Mouse (Mus musculus) heart, embryonic 13.5 days (tissue): Measurements from ENCODE around the gene Wwc1. TPM values are rescaled to one million over a fixed set of nuclear protein-coding genes. Genes with fewer than 3 reads are reported as not detected.

ENCODE experiments used
- ATAC-seq: fragments of 200-750 bp; cut with Nextera tagmentation; 2 replicates; pipeline ENCODE4 v1.8.0; 2017; ENCODE audit warnings: moderate TSS enrichment; ENCODE audit not compliant: insufficient number of reproducible peaks, low FRiP score, low TSS enrichment; ENCODE audit errors: extremely low read depth
- H3K27ac ChIP-seq: fragments of 300-500 bp; sonication (generic); replicated peaks from 2 replicates; pipeline ENCODE4 v1.5.1; 2015; ENCODE audit warnings: moderate library complexity, mild to moderate bottlenecking, inconsistent platforms
- H3K27me3 ChIP-seq: fragments of 300-500 bp; sonication (generic); replicated peaks from 2 replicates; pipeline ENCODE4 v1.6.1; 2015; ENCODE audit warnings: mild to moderate bottlenecking, inconsistent platforms
- H3K36me3 ChIP-seq: fragments of 300-500 bp; sonication (generic); 2 replicates; pipeline ENCODE4 v1.6.1; 2015; ENCODE audit warnings: mild to moderate bottlenecking, inconsistent platforms
- H3K4me1 ChIP-seq: fragments of 300-500 bp; sonication (generic); 2 replicates; pipeline ENCODE4 v1.6.1; 2015; ENCODE audit warnings: inconsistent platforms
- H3K4me2 ChIP-seq: fragments of 300-500 bp; sonication (generic); 2 replicates; pipeline ENCODE4 v1.6.1; 2015; ENCODE audit warnings: inconsistent platforms, mild to moderate bottlenecking, moderate library complexity
- H3K4me3 ChIP-seq: fragments of 300-500 bp; sonication (generic); 2 replicates; pipeline ENCODE4 v1.5.1; 2015; ENCODE audit warnings: moderate library complexity, mild to moderate bottlenecking, inconsistent platforms
- H3K9ac ChIP-seq: fragments of 300-500 bp; sonication (generic); 2 replicates; pipeline ENCODE4 v1.6.1; 2015; ENCODE audit warnings: inconsistent platforms, mild to moderate bottlenecking, moderate library complexity
- H3K9me3 ChIP-seq: fragments of 300-500 bp; sonication (generic); 2 replicates; pipeline ENCODE4 v1.6.1; 2016; ENCODE audit warnings: inconsistent platforms
- WGBS: fragments of 180-500 bp; shearing (Covaris S2); methylation state at CpG from one replicate; pipeline ENCODE4 v1.1.7; 2015; ENCODE audit warnings: mixed read lengths; 5-methylcytosine and 5-hydroxymethylcytosine counted together
- polyA plus RNA-seq: library from polyadenylated mRNA; unstranded; fragments of >200 nt; fragmentation: Nextera tagmentation; extraction: Ambion mirVana; gene quantifications from 2 replicates; pipeline ENCODE4 v1.2.1, GENCODE M21; 2015

Wwc1 gene
- polyA plus RNA-seq, 1 experiment from 2014 or later = 1.0 TPM

DNA sequence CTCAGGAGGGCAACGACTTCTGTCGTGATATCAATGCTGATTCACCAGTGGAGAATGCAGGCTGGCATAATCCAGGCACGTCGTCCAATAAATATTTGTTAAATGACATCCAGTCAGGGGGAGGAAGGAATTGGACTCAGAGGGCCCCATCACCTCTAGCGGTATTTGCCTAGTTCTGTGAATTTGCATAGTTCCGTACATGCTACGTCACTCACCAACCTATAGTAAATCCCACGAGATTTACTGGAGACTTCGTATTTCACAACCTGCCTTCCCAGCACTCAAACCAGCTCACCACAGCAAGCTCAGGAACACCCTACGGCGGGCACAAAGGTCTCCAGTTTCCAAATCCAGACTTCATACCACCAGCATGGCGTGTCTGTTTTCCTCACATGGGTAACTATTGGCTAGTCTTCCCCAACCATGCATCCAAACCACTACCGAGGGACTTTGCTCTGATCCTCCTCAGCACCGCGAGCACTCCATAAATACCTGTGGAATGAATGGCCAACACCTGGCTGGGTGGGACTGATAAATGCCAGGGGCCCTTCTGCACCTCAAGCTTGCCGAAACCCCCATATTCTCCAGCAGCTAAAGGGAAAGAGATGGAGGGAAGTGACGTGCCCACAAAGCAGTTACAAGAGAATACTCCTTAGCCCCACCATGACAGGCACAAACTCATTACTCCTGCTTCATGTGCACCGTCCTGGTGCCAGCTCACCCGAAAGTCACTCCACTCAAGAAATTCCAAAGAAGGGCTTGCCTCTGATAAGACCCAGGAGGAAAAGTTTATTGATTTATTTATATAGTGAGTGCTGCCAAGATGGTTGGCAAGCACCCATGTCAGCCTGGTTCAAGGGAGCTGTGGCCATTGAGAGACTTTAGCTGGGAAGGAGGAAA is 9.3 kb downstream of the Wwc1 start:
- Histone ChIP-seq H3K27me3 (peaks cover 12% of the 10 kb centered on the region; the same call in 1 of the 2 replicates), H3K4me2 (no peak overlapping the region), H3K9me3 (no peaks in the 10 kb centered on the region), H3K36me3 (no peaks in the 10 kb centered on the region), H3K9ac (no peak overlapping the region), H3K4me3 (no peak overlapping the region), H3K4me1 (peaks cover 23% of the 10 kb centered on the region), H3K27ac (no peak overlapping the region)
- WGBS = 73% methylated on average over 19 of the region's 19 CpGs
- no peak for ATAC-seq

DNA sequence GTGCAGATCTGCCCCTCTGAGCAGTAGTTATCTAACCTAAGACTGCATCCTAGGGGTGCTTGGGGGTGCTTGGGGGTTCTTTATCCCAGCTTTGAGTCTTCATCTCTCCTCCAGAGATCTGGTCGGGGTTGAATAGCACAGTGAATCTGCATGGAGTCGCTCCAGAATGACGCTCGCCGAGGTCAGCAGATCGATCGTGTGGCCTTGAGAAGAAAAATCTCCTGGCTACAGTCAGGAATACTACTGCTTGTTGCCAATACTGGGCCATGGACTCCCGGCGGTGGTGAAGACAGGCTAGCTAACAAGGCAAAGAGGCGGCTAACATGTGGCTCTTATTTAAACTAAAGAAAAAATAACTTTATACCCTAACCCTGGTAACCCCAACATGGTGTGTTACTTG is 12.0 kb downstream of the Wwc1 start:
- H3K27ac ChIP-seq = no peak overlapping the region
- H3K36me3 ChIP-seq = no peaks in the 10 kb centered on the region
- H3K27me3 ChIP-seq = peaks cover 7% of the 10 kb centered on the region; the same call in 1 of the 2 replicates
- peaks cover 34% of the 10 kb centered on the region for H3K4me1 ChIP-seq
- 91% methylated on average over 10 of the region's 10 CpGs for WGBS
- no peaks in the 10 kb centered on the region for H3K9me3 ChIP-seq
- H3K9ac ChIP-seq = no peak overlapping the region
- ATAC-seq = no peak
- no peak overlapping the region for H3K4me2 ChIP-seq
- H3K4me3 ChIP-seq = no peak overlapping the region

DNA sequence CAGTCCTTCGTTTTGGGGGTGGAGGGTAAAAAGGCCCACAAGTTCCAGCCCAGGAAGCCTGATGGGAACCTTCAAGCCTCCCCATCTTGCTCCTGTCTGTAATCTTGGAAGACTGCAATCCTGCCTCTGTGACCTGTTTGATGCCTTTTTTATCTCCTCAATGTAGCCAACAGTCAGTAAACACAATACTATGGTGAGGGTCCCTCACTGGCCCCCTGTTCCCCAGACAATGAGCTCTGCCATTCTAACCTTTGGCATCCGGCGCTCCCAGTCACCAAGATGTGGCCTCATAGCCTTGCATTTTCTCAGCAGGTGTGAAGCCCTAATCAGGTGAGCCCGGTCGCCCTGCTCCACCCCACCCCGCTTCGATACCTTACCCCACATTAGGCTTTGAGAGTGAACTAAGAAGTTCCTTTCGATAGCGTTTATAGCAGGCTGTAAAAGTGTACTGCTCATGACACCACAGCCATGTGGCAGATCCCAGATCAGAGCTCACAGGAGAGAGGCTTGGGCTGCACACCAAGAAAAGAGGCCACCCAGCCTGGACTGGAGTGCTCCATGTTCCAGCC is 16.3 kb downstream of the Wwc1 start:
- no peak overlapping the region for H3K27ac ChIP-seq
- 75% methylated on average over 9 of the region's 9 CpGs for WGBS
- no peak for ATAC-seq

DNA sequence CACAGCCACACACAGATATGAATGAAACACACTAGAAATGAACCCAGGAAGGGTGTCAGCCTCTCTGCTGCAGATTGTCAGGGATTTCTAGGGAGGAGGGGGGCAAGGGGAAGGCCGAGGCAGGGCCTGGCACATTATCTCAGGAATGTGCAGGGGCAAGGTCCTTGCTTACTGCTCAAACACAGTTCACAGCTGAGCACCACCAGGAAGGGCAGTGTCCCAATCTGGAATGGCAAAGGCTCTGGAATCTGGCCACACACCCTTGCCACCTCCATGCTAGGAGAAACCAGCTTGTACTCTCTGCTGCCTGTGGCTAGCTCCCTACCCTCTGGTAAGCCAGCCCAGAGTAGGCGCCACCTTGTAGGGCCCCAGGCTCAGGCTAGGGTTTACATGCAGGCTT is 16.8 kb downstream of the Wwc1 start:
- no peak; the same call in 1 of the 2 replicates for ATAC-seq
- Histone ChIP-seq H3K36me3 (no peaks in the 10 kb centered on the region), H3K27ac (no peak overlapping the region), H3K9me3 (no peaks in the 10 kb centered on the region), H3K9ac (no peak overlapping the region), H3K4me3 (no peak overlapping the region), H3K27me3 (no peaks in the 10 kb centered on the region), H3K4me1 (peaks cover 12% of the 10 kb centered on the region), H3K4me2 (no peak overlapping the region)
- WGBS = 45% methylated on average over 2 of the region's 2 CpGs

More for the DNA sequence above, 16.3 kb downstream of the Wwc1 start:
- Histone ChIP-seq H3K4me3 (no peak overlapping the region), H3K36me3 (no peaks in the 10 kb centered on the region), H3K27me3 (no peaks in the 10 kb centered on the region), H3K9ac (no peak overlapping the region), H3K4me2 (no peak overlapping the region), H3K4me1 (peaks cover 12% of the 10 kb centered on the region), H3K9me3 (no peaks in the 10 kb centered on the region)

DNA sequence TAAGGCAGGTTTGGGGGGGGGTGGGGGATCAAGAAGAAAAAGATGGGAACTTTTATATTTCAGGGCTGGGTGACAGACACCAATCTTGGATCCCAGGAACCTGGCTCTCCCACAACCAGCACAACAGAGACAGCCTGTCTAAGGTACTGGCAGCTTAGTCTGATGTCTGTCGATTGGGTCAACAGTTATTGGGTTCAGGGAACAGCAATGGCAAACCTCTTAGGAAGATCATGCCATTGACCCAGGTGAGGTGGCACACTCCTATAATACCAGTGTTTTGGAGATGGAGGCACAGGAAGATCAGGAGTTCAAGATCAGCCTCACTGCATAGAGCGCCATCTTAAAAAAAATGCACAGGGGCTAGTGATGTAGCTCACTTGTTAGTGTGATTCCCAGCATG is 17.9 kb downstream of the Wwc1 start:
- H3K27ac ChIP-seq = no peak overlapping the region
- no peak overlapping the region for H3K4me2 ChIP-seq
- no peaks in the 10 kb centered on the region for H3K27me3 ChIP-seq
- WGBS = 82% methylated on average over 2 of the region's 2 CpGs
- ATAC-seq = no peak
- peaks cover 12% of the 10 kb centered on the region for H3K4me1 ChIP-seq
- H3K9ac ChIP-seq = no peak overlapping the region
- no peak overlapping the region for H3K4me3 ChIP-seq
- H3K9me3 ChIP-seq = no peaks in the 10 kb centered on the region
- H3K36me3 ChIP-seq = no peaks in the 10 kb centered on the region

DNA sequence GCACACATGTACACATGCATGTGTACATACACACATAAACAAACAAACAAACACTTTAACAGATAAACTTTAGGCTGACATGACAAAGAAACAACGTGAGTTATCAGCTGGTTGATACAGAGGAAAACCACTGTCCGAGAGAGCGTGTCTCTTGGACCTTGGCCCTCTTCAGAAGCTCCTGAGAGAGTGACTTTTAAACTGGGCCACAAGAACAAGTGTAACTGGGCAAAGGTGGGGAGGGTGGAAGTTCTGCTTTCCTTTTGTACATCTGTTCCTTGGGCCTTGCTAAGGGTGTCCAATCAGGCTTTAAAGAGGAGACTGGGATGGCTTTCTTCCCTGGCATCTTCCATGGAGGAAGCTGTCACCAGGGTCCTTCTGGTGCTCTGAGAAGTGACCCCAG is 21.1 kb downstream of the Wwc1 start:
- WGBS = 80% methylated on average over 3 of the region's 3 CpGs
- Histone ChIP-seq H3K9ac (no peak overlapping the region), H3K27me3 (no peaks in the 10 kb centered on the region), H3K9me3 (no peaks in the 10 kb centered on the region), H3K4me3 (no peak overlapping the region), H3K36me3 (no peaks in the 10 kb centered on the region), H3K27ac (no peak overlapping the region), H3K4me1 (peaks cover 13% of the 10 kb centered on the region), H3K4me2 (no peak overlapping the region)
- ATAC-seq = no peak

DNA sequence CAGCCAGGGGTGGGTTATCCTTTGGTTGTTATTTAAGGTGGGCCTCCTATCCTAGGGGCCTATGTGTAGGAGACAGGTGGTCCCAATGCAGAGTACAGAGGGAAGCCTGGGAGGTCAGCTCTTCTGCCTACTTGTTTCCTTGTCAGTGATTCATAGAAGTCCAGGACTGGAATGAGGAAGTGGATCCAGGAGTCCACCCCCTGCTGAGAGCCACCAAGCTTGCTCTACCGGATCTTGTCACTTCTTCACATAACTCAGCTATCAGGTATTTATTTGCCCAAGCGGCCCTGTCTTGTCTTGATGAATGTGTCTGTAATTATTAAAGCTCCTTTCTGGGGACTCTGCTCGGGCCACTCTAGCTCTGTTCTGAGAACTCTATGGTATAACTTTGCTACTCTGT is 24.8 kb downstream of the Wwc1 start:
- no peaks in the 10 kb centered on the region for H3K27me3 ChIP-seq
- no peaks in the 10 kb centered on the region for H3K9me3 ChIP-seq
- H3K9ac ChIP-seq = no peak overlapping the region
- WGBS = 30% methylated on average over 3 of the region's 3 CpGs
- no peak overlapping the region for H3K27ac ChIP-seq
- peaks cover 6% of the 10 kb centered on the region; the same call in 1 of the 2 replicates for H3K4me1 ChIP-seq
- no peak overlapping the region for H3K4me3 ChIP-seq
- H3K4me2 ChIP-seq = peak overlapping the region; percentile 2; the same call in 1 of the 2 replicates
- ATAC-seq = no peak
- H3K36me3 ChIP-seq = no peaks in the 10 kb centered on the region

DNA sequence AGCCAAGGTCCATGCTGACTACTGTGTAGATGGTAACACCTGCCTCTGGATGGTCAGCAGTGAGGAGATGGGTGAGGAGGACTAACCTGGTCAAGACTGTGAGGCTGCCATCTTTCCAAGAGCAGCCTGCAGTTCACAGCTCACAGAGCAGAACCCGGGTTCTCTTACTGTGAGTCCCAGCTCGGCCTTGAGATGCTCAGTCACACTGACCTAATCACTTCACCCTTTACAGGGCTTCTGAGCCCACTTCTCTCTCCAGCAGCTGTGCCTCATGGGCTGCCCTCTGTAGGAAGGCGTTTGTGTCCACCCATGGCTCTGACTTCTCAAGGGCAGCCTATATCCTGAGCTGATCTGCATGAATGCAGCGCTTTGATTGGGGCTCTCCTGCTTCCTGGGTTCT is 27.1 kb downstream of the Wwc1 start:
- Histone ChIP-seq H3K27ac (no peak overlapping the region), H3K4me1 (peaks cover 29% of the 10 kb centered on the region), H3K4me2 (no peak overlapping the region), H3K4me3 (no peak overlapping the region), H3K9me3 (no peaks in the 10 kb centered on the region), H3K36me3 (no peaks in the 10 kb centered on the region), H3K9ac (no peak overlapping the region), H3K27me3 (no peaks in the 10 kb centered on the region)
- no peak for ATAC-seq
- WGBS = 71% methylated on average over 4 of the region's 4 CpGs

DNA sequence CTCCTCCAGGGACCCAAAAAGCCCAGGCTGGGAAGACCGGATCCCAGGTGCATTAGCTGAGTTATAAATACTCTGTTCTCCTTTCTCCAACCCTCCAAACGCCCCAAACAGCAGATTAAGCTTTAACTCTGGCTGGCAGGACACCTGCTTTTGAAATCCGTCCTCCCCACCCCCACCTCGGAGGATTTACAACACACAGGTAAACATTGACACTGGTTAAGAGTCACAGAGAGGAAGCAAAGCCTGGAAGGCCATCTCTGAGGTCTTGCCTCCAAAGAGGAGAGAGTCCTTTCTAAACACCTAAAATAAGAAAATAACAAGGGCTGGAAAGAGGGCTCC is 28.6 kb downstream of the Wwc1 start:
- no peak overlapping the region for H3K9ac ChIP-seq
- no peak overlapping the region for H3K4me2 ChIP-seq
- H3K4me3 ChIP-seq = no peak overlapping the region
- no peak for ATAC-seq
- no peaks in the 10 kb centered on the region for H3K27me3 ChIP-seq
- H3K36me3 ChIP-seq = no peaks in the 10 kb centered on the region
- H3K4me1 ChIP-seq = peaks cover 38% of the 10 kb centered on the region
- no peak overlapping the region for H3K27ac ChIP-seq
- no peaks in the 10 kb centered on the region for H3K9me3 ChIP-seq
- 62% methylated on average over 4 of the region's 4 CpGs for WGBS

DNA sequence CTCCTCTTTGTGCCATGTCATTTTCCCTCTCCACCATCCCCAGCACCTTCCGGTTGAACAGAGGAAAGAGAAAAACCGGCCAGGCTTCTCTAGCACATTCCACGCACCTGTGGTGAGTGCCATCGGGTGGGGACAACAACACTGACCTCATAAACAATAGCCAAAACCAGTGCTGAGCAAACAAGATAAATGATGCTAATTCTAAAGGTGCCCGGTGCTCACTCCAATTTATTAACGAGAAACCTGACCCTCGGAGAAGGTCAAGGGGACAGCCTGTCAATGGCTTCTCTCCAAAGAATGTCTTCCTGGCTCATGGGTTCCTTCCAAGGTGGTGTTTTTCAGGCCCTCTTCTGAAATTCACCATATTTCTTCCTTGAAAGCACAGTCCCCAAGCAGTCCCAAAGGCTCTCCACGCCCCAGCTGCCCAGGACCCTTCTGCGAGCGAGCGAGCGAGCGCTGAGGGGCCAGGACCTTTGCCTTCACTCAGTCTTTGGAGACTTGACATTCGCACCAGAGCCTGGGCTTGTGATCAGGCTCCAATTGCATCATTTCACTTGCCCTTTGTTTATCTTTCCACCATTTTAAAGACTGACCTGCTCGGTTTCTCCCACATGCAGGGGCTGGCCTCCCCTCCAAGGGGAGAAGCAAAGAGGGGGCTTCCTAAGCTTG is 29.1 kb downstream of the Wwc1 start:
- H3K36me3 ChIP-seq = no peaks in the 10 kb centered on the region
- WGBS = 82% methylated on average over 15 of the region's 15 CpGs
- H3K4me2 ChIP-seq = no peak overlapping the region
- H3K4me3 ChIP-seq = no peak overlapping the region
- H3K9me3 ChIP-seq = no peaks in the 10 kb centered on the region
- no peak overlapping the region for H3K9ac ChIP-seq
- ATAC-seq = no peak
- no peaks in the 10 kb centered on the region for H3K27me3 ChIP-seq
- no peak overlapping the region for H3K27ac ChIP-seq
- H3K4me1 ChIP-seq = peaks cover 38% of the 10 kb centered on the region

DNA sequence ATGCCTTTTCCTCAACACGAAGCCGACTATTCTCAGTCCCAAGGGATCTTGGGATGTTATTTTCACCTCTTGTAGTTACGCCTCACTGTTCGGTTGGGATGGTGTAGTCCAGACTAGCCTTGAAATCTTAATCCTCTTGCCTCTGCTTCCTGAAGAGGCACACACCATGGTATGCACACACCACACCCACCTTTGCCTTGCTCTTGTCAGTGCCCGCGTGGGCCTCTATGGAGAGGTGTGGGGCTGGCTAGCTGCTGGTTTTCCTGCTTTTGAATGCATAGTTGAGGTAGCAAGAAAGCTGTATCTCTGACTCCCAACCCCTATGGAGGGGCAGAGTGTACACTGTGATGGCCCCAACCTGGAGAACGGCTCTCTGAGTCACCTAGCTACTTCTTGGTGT is 29.9 kb downstream of the Wwc1 start:
- no peak overlapping the region for H3K4me2 ChIP-seq
- no peak overlapping the region for H3K9ac ChIP-seq
- no peak overlapping the region for H3K4me3 ChIP-seq
- H3K27ac ChIP-seq = no peak overlapping the region
- no peaks in the 10 kb centered on the region for H3K9me3 ChIP-seq
- no peaks in the 10 kb centered on the region for H3K36me3 ChIP-seq
- H3K27me3 ChIP-seq = no peaks in the 10 kb centered on the region
- no peak for ATAC-seq
- H3K4me1 ChIP-seq = peaks cover 36% of the 10 kb centered on the region
- 53% methylated on average over 7 of the region's 7 CpGs for WGBS
